Mouse (Mus musculus): ENCODE measurements at regions not wholly inside any gene's neighbourhood (a gene's known extent, or its start where the extent isn't known, plus 50 kb on each side); places are given as distances from the start of the nearest gene placed in this dataset.

- TF ChIP-seq CTCF (IDR thresholded peaks at IDR 0.05; ENCODE audit: low read depth, low read length) (no peak), POLR2A (IDR thresholded peaks at IDR 0.05; ENCODE audit: extremely low read depth, insufficient read depth, low read length) (no peak)
Measured at GRCm38 (mm10) chr4:152908235-152908634, 430.6 kb upstream of the Kcnab2 start.

Data from liver, adult 2 months (tissue).